Mouse (Mus musculus) ES-E14 (cell line): ENCODE results near the gene Prr5l. TPM values are rescaled to one million over a fixed set of nuclear protein-coding genes. Genes with fewer than 3 reads are reported as not detected.
"Not testable (repeated sequence)": the region's sequence is repeated elsewhere in the genome, so short reads cannot be mapped to it uniquely, and the experiment has no call there.

Experiments used
- DNase-seq: peaks from one replicate; pipeline ENCODE4 v3.0.0-alpha.2; 2013; ENCODE audit warnings: low read depth, low spot score
- H3K27ac ChIP-seq: 2 replicates; pipeline ENCODE4 v1.5.1; 2012; ENCODE audit warnings: low read depth, mild to moderate bottlenecking, low read length, moderate library complexity, mixed read lengths; ENCODE audit not compliant: poor library complexity, insufficient read depth, severe bottlenecking
- H3K36me3 ChIP-seq: 2 replicates; pipeline ENCODE4 v1.6.1; 2012; ENCODE audit warnings: mild to moderate bottlenecking, low read length, moderate library complexity, mixed read lengths; ENCODE audit not compliant: control insufficient read depth, poor library complexity, insufficient read depth, severe bottlenecking
- H3K4me1 ChIP-seq, 2 experiments: fragments of 150-350 bp in 1 of 2; sonication (generic) in 1 of 2; 2 replicates each; pipeline ENCODE4 v1.6.1; 2012; ENCODE audit warnings: low read length in 2 of 2, mild to moderate bottlenecking in 1 of 2, mixed read lengths in 1 of 2; ENCODE audit not compliant: control insufficient read depth in 2 of 2, insufficient read depth in 2 of 2, poor library complexity in 1 of 2
- H3K4me3 ChIP-seq, 2 experiments: fragments of 150-350 bp in 1 of 2; sonication (generic) in 1 of 2; 2 replicates each; pipeline ENCODE4 v1.5.1; 2012; ENCODE audit warnings: low read length in 2 of 2, low read depth in 1 of 2, mild to moderate bottlenecking in 1 of 2, mixed read lengths in 1 of 2; ENCODE audit not compliant: insufficient read depth in 1 of 2, poor library complexity in 1 of 2, severe bottlenecking in 1 of 2
- H3K9ac ChIP-seq: 2 replicates; pipeline ENCODE4 v1.6.1; 2012; ENCODE audit warnings: low read depth, mild to moderate bottlenecking, low read length, mixed read lengths; ENCODE audit not compliant: poor library complexity, insufficient read depth, severe bottlenecking
- H3K9me3 ChIP-seq: fragments of 150-350 bp; sonication (generic); 2 replicates; pipeline ENCODE4 v1.6.1; 2012; ENCODE audit warnings: low read depth, mild to moderate bottlenecking, low read length; ENCODE audit not compliant: control insufficient read depth, insufficient read depth
- CHD2 ChIP-seq: IDR thresholded peaks from 2 replicates; pipeline ENCODE4 v1.6.1; 2014; ENCODE audit warnings: mild to moderate bottlenecking, low read depth, low read length, inconsistent platforms
- HCFC1 ChIP-seq: IDR thresholded peaks from 2 replicates; pipeline ENCODE4 v1.6.1; 2012; ENCODE audit warnings: low read length, inconsistent platforms, borderline replicate concordance; ENCODE audit not compliant: insufficient read depth
- MAFK ChIP-seq: IDR thresholded peaks from 2 replicates; pipeline ENCODE4 v1.6.1; 2014; ENCODE audit warnings: mild to moderate bottlenecking, low read depth, low read length, inconsistent platforms; ENCODE audit not compliant: insufficient read depth
- ZC3H11A ChIP-seq: IDR thresholded peaks from 2 replicates; pipeline ENCODE4 v1.6.1; 2012; ENCODE audit warnings: low read depth, mild to moderate bottlenecking, inconsistent platforms, low read length, borderline replicate concordance
- ZNF384 ChIP-seq: IDR thresholded peaks from 2 replicates; pipeline ENCODE4 v1.6.1; 2012; ENCODE audit warnings: low read depth, low read length, inconsistent platforms
- in situ Hi-C, 2 experiments: fragments of 600-800 bp; cut with MboI; formaldehyde crosslinking; loops; one replicate each; pipeline ENCODE4 v1.15.1; 2025; ENCODE audit warnings: low sequenced_read_pairs in 2 of 2, inconsistent platforms in 1 of 2; ENCODE audit not compliant: unreplicated experiment in 2 of 2
- total RNA-seq: library from RNA; depleted of rRNA; stranded (reverse); fragments of 300-350 nt; gene quantifications from 2 replicates; pipeline ENCODE4 v1.2.3, GENCODE M21; 2012

Gene Prr5l
- total RNA-seq, 1 experiment = 4.5 TPM

- H3K4me1 ChIP-seq = peaks cover 0 to 4% of the 10 kb centered on the region in 2 experiments; a peak in 2 of 4 replicates
- H3K9me3 ChIP-seq = no peaks in the 10 kb centered on the region
- no peak overlapping the region for H3K27ac ChIP-seq
- in situ Hi-C loops = no loop called here
- no peak for DNase-seq
- H3K4me3 ChIP-seq = no peak overlapping the region
- H3K36me3 ChIP-seq = no peaks in the 10 kb centered on the region
- no peak overlapping the region for H3K9ac ChIP-seq
- TF ChIP-seq CHD2 (no peak), HCFC1 (no peak), MAFK (no peak), ZNF384 (no peak), ZC3H11A (no peak)
These were observed 136.3 kb downstream of the Prr5l start for GRCm38 (mm10) chr2:101746537-101746936.

GRCm38 (mm10) chr2:101745656-101746055 is 137.2 kb downstream of the Prr5l start:
- H3K9ac ChIP-seq, H3K4me3 ChIP-seq, H3K4me1 ChIP-seq, H3K9me3 ChIP-seq, in situ Hi-C loops, H3K36me3 ChIP-seq, DNase-seq, H3K27ac ChIP-seq: not testable (repeated sequence)

DNA sequence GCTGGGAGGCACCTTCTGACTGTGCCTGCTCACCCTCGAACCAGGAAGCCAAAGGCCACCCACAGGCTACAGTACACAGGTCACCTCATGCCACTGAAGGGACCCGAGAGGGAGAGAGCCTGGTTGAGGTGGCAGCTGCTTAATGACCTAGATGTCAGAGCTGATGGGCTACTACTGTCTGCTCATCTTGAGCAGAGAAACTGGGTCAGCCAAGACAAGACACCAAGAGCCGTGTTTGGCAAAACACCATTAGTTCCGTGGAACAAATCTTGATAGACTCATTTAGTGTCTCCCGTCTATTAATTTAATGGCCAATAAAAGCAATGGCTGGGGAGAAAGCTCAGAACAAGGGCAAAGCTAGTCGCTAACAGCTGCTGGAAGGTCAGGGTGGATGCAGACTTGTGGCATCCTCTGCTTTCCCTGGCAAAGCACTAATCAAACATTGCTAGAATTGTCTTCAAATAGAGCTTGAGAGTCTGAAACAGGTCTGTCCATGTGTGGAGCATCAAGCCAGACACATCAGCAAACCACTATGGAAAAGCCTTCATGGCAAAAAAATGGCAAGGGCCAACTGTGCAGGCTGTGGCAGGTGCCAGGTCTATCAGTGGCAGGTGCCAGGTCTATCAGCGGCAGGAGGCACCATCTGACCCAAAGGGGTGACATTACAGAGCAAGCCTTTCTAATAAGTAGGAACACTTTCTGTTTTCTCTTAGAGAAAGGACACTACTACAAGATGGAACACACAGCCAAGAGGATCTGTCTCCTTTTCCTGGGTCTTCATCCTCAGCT is 140.6 kb downstream of the Prr5l start:
- H3K9me3 ChIP-seq = no peaks in the 10 kb centered on the region
- DNase-seq = no peak
- no peak overlapping the region for H3K9ac ChIP-seq
- H3K4me3 ChIP-seq = no peak overlapping the region
- H3K4me1 ChIP-seq = no peaks in the 10 kb centered on the region
- TF ChIP-seq CHD2 (no peak), ZNF384 (no peak), MAFK (no peak), HCFC1 (no peak), ZC3H11A (no peak)
- in situ Hi-C loops = no loop called here
- no peaks in the 10 kb centered on the region for H3K36me3 ChIP-seq
- no peak overlapping the region for H3K27ac ChIP-seq

- H3K27ac ChIP-seq = no peak overlapping the region
- in situ Hi-C loops = no loop called here
These were observed 141.2 kb downstream of the Prr5l start for GRCm38 (mm10) chr2:101741653-101742052.

GRCm38 (mm10) chr2:101739914-101740313 is 142.9 kb downstream of the Prr5l start:
- Histone ChIP-seq H3K4me1 (no peaks in the 10 kb centered on the region), H3K9ac (no peak overlapping the region), H3K4me3 (no peak overlapping the region), H3K9me3 (no peaks in the 10 kb centered on the region), H3K27ac (no peak overlapping the region), H3K36me3 (no peaks in the 10 kb centered on the region)
- in situ Hi-C loops = no loop called here
- DNase-seq = no peak
- TF ChIP-seq MAFK = no peak
- no peak for TF ChIP-seq CHD2
- no peak for TF ChIP-seq HCFC1
- TF ChIP-seq ZC3H11A = no peak
- TF ChIP-seq ZNF384 = no peak

More at GRCm38 (mm10) chr2:101741653-101742052, 141.2 kb downstream of the Prr5l start:
- Histone ChIP-seq H3K4me3 (no peak overlapping the region), H3K4me1 (no peaks in the 10 kb centered on the region), H3K9ac (no peak overlapping the region), H3K36me3 (no peaks in the 10 kb centered on the region), H3K9me3 (no peaks in the 10 kb centered on the region)
- no peak for DNase-seq
- TF ChIP-seq HCFC1 (no peak), ZC3H11A (no peak), MAFK (no peak), ZNF384 (no peak), CHD2 (no peak)
